ENCODE assay signal across 29 mouse cellular contexts in genomic region chr1:61198549-61199062, GRCm38 (mm10).
DNase-seq lines count a peak whose midpoint lies in the region; ATAC-seq lines count a peak whose summit lies in the region.
"Had no signal": no experiment of that assay in that cellular context is flagged by ENCODE, and none has a peak within 500 bp of the region (broad histone marks: within the 10 kb centered on the region; RNA-seq: fewer than 3 reads in every experiment).

No protein-coding gene starts in this region.

- peak overlapping the region; percentile 18; the same call in 1 of the 2 replicates for H3K27ac ChIP-seq in forebrain, embryonic 14.5 days (ENCODE audit: low read depth, low read length)
- no peak overlapping the region for H3K27ac ChIP-seq in forebrain, embryonic 10.5 days
- peak overlapping the region; percentile 54; the same call in 1 of the 2 replicates for H3K27ac ChIP-seq in hindbrain, embryonic 16.5 days (ENCODE audit: low read depth, low read length)
- H3K27ac ChIP-seq in hindbrain, embryonic 13.5 days: no peak overlapping the region
- H3K27ac ChIP-seq in forebrain, embryonic 16.5 days (ENCODE audit: low read length): peak overlapping the region; percentile 2; the same call in 1 of the 2 replicates
- H3K27ac ChIP-seq: kidney, embryonic 15.5 days; limb, embryonic 13.5 days; lung, embryonic 15.5 days; midbrain, embryonic 10.5 days; neural tube, embryonic 12.5 days had no signal

- peak; percentile 23 for DNase-seq in cerebellum, adult 9-10 months
- DNase-seq in cerebellum, postnatal 36 days: no peak
- peak; percentile 77 for DNase-seq in forebrain, embryonic 14.5 days (ENCODE audit: low spot score)
- DNase-seq in forebrain, embryonic 10.5 days (ENCODE audit: extremely low spot score, low spot score): no peak
- DNase-seq in MN1 (ENCODE audit: low spot score): no peak
- DNase-seq: adrenal gland, postnatal 10 days; gastrocnemius, postnatal 25 days; heart, adult 18-20 months; heart, postnatal 36 days; kidney, adult 18-20 months; kidney, postnatal 25 days; right cerebral cortex, adult 18-20 months; spleen, adult 18-20 months; thymus, postnatal 36 days had no signal

- no peaks in the 10 kb centered on the region for H3K9me3 ChIP-seq in forebrain, embryonic 14.5 days (replicated peaks; ENCODE audit: control insufficient read depth, low read length)
- no peaks in the 10 kb centered on the region for H3K9me3 ChIP-seq in forebrain, embryonic 10.5 days
- no peaks in the 10 kb centered on the region for H3K9me3 ChIP-seq in hindbrain, embryonic 16.5 days (ENCODE audit: control insufficient read depth, low read length)
- H3K9me3 ChIP-seq in hindbrain, embryonic 13.5 days: no peaks in the 10 kb centered on the region
- no peaks in the 10 kb centered on the region for H3K9me3 ChIP-seq in forebrain, embryonic 16.5 days (ENCODE audit: control insufficient read depth, low read length)
- H3K9me3 ChIP-seq: kidney, embryonic 15.5 days; limb, embryonic 13.5 days; lung, embryonic 15.5 days; midbrain, embryonic 10.5 days; neural tube, embryonic 12.5 days had no signal

- whole genome bisulfite sequencing in forebrain, embryonic 14.5 days: 60% methylated on average over 3 of the region's 3 CpGs
- 94% methylated on average over 3 of the region's 3 CpGs for WGBS in forebrain, embryonic 10.5 days
- WGBS in hindbrain, embryonic 16.5 days: 63% methylated on average over 3 of the region's 3 CpGs
- WGBS in hindbrain, embryonic 13.5 days: 80% methylated on average over 3 of the region's 3 CpGs
- WGBS in forebrain, embryonic 16.5 days: 57% methylated on average over 3 of the region's 3 CpGs

- H3K4me1 ChIP-seq in forebrain, embryonic 14.5 days (ENCODE audit: control insufficient read depth, insufficient read depth, low read length): peaks cover 16% of the 10 kb centered on the region
- H3K4me1 ChIP-seq in forebrain, embryonic 10.5 days: peaks cover 14% of the 10 kb centered on the region
- H3K4me1 ChIP-seq in hindbrain, embryonic 16.5 days (ENCODE audit: control insufficient read depth, insufficient read depth, low read depth, low read length): peaks cover 5% of the 10 kb centered on the region
- H3K4me1 ChIP-seq in hindbrain, embryonic 13.5 days (replicated peaks): peaks cover 11% of the 10 kb centered on the region
- peaks cover 7% of the 10 kb centered on the region for H3K4me1 ChIP-seq in forebrain, embryonic 16.5 days (replicated peaks; ENCODE audit: control insufficient read depth, insufficient read depth, low read length)

- H3K27me3 ChIP-seq in forebrain, embryonic 14.5 days (replicated peaks; ENCODE audit: control insufficient read depth, insufficient read depth, low read length): no peaks in the 10 kb centered on the region
- no peaks in the 10 kb centered on the region for H3K27me3 ChIP-seq in forebrain, embryonic 10.5 days (ENCODE audit: poor library complexity, severe bottlenecking)
- H3K27me3 ChIP-seq in hindbrain, embryonic 16.5 days (replicated peaks; ENCODE audit: control insufficient read depth, insufficient read depth, low read length): no peaks in the 10 kb centered on the region
- H3K27me3 ChIP-seq in hindbrain, embryonic 13.5 days: no peaks in the 10 kb centered on the region
- H3K27me3 ChIP-seq in forebrain, embryonic 16.5 days (replicated peaks; ENCODE audit: control insufficient read depth, insufficient read depth, low read length): no peaks in the 10 kb centered on the region
- H3K27me3 ChIP-seq: CH12.LX; kidney, embryonic 15.5 days; limb, embryonic 13.5 days; lung, embryonic 15.5 days; neural tube, embryonic 12.5 days had no signal

- no peak overlapping the region for H3K9ac ChIP-seq in forebrain, embryonic 14.5 days (ENCODE audit: low read length)
- no peak overlapping the region for H3K9ac ChIP-seq in hindbrain, embryonic 16.5 days (ENCODE audit: low read depth, low read length)
- no peak overlapping the region for H3K9ac ChIP-seq in hindbrain, embryonic 13.5 days
- no peak overlapping the region for H3K9ac ChIP-seq in forebrain, embryonic 16.5 days (replicated peaks; ENCODE audit: low read depth, low read length)
- H3K9ac ChIP-seq: kidney, embryonic 15.5 days; limb, embryonic 13.5 days; lung, embryonic 15.5 days; neural tube, embryonic 12.5 days had no signal

- no peaks in the 10 kb centered on the region for H3K36me3 ChIP-seq in forebrain, embryonic 14.5 days (ENCODE audit: control insufficient read depth, insufficient read depth, low read length)
- H3K36me3 ChIP-seq in forebrain, embryonic 10.5 days (replicated peaks): no peaks in the 10 kb centered on the region
- H3K36me3 ChIP-seq in hindbrain, embryonic 16.5 days (ENCODE audit: control insufficient read depth, insufficient read depth, low read length): no peaks in the 10 kb centered on the region
- H3K36me3 ChIP-seq in hindbrain, embryonic 13.5 days: no peaks in the 10 kb centered on the region
- H3K36me3 ChIP-seq in forebrain, embryonic 16.5 days (ENCODE audit: control insufficient read depth, insufficient read depth): no peaks in the 10 kb centered on the region
- H3K36me3 ChIP-seq: kidney, embryonic 15.5 days; limb, embryonic 13.5 days; lung, embryonic 15.5 days; midbrain, embryonic 10.5 days; neural tube, embryonic 12.5 days had no signal

- no peak overlapping the region for H3K4me3 ChIP-seq in forebrain, embryonic 14.5 days (ENCODE audit: low read depth, low read length)
- no peak overlapping the region for H3K4me3 ChIP-seq in forebrain, embryonic 10.5 days
- H3K4me3 ChIP-seq in hindbrain, embryonic 16.5 days (ENCODE audit: low read length): no peak overlapping the region
- no peak overlapping the region for H3K4me3 ChIP-seq in hindbrain, embryonic 13.5 days
- H3K4me3 ChIP-seq in forebrain, embryonic 16.5 days (replicated peaks; ENCODE audit: low read length): no peak overlapping the region
- H3K4me3 ChIP-seq: erythroblast, embryonic 14.5 days; kidney, embryonic 15.5 days; limb, embryonic 13.5 days; lung, embryonic 15.5 days; midbrain, embryonic 10.5 days; myocyte; neural tube, embryonic 12.5 days had no signal

- H3K4me2 ChIP-seq in forebrain, embryonic 14.5 days (ENCODE audit: low read length): no peak overlapping the region
- no peak overlapping the region for H3K4me2 ChIP-seq in hindbrain, embryonic 16.5 days (ENCODE audit: low read length)
- no peak overlapping the region for H3K4me2 ChIP-seq in hindbrain, embryonic 13.5 days
- no peak overlapping the region for H3K4me2 ChIP-seq in forebrain, embryonic 16.5 days (ENCODE audit: low read length)
- H3K4me2 ChIP-seq: heart, embryonic 11.5 days; kidney, embryonic 15.5 days; limb, embryonic 13.5 days; liver, embryonic 11.5 days; lung, embryonic 15.5 days; neural tube, embryonic 12.5 days had no signal

- ATAC-seq in forebrain, embryonic 14.5 days: no peak
- ATAC-seq in hindbrain, embryonic 16.5 days: peak; percentile 64; the same call in 1 of the 2 replicates
- no peak for ATAC-seq in hindbrain, embryonic 13.5 days (ENCODE audit: low FRiP score)
- ATAC-seq in forebrain, embryonic 16.5 days: peak; percentile 62
- ATAC-seq: midbrain, embryonic 16.5 days; Patski had no signal

Comparison
In these comparisons a context has a peak if more than half of its experiments do, and no peak if none do; other contexts are left out.
1. DNase-seq: peak in cerebellum, adult 9-10 months (single experiment) and forebrain, embryonic 14.5 days (single experiment); none in cerebellum, postnatal 36 days (0 of 2), forebrain, embryonic 10.5 days (single experiment) and MN1 (single experiment).
2. ATAC-seq: peak in hindbrain, embryonic 16.5 days (single experiment) and forebrain, embryonic 16.5 days (single experiment); none in forebrain, embryonic 14.5 days (single experiment) and hindbrain, embryonic 13.5 days (single experiment).
3. H3K27ac ChIP-seq: peak in forebrain, embryonic 14.5 days (single experiment), hindbrain, embryonic 16.5 days (single experiment) and forebrain, embryonic 16.5 days (single experiment); none in forebrain, embryonic 10.5 days (single experiment) and hindbrain, embryonic 13.5 days (single experiment).